9 mouse cellular contexts compared by ENCODE assay signal in genomic region chr17:45244870-45245269, GRCm38 (mm10).
DNase-seq lines count a peak whose midpoint lies in the region; ATAC-seq and TF ChIP-seq lines count a peak whose summit lies in the region.
"Had no signal": no experiment of that assay in that cellular context is flagged by ENCODE, and none has a peak within 500 bp of the region (broad histone marks: within the 10 kb centered on the region; RNA-seq: fewer than 3 reads in every experiment).

No protein-coding gene starts in this region.

- H3K9me3 ChIP-seq in hindbrain, postnatal 0 days (ENCODE audit: low read length) = no peaks in the 10 kb centered on the region
- no peaks in the 10 kb centered on the region for H3K9me3 ChIP-seq in hindbrain, embryonic 11.5 days (ENCODE audit: control insufficient read depth, low read length)
- H3K9me3 ChIP-seq: heart, embryonic 15.5 days had no signal

- no peak for TF ChIP-seq CTCF in hindbrain, postnatal 0 days (IDR thresholded peaks at IDR 0.05; ENCODE audit: low read depth)

- peak; percentile 56 for DNase-seq in hindbrain, postnatal 0 days (ENCODE audit: low spot score)
- DNase-seq in hindbrain, embryonic 11.5 days (ENCODE audit: low spot score) = no peak
- peak; percentile 63 for DNase-seq in adrenal gland, postnatal 25 days
- peak; percentile 48 to 59 for DNase-seq in lung, postnatal 4 days
- DNase-seq in urinary bladder, postnatal 4 days (ENCODE audit: low spot score in 2 of 2) = no peak
- DNase-seq in left cerebral cortex, postnatal 14 days (ENCODE audit: low spot score in 2 of 2) = no peak

- whole genome bisulfite sequencing in hindbrain, postnatal 0 days = 55% methylated on average over 10 of the region's 10 CpGs
- WGBS in hindbrain, embryonic 11.5 days = 85% methylated on average over 10 of the region's 10 CpGs

- no peaks in the 10 kb centered on the region for H3K27me3 ChIP-seq in hindbrain, postnatal 0 days (ENCODE audit: insufficient read depth, low read length)
- no peaks in the 10 kb centered on the region for H3K27me3 ChIP-seq in hindbrain, embryonic 11.5 days (ENCODE audit: control insufficient read depth, insufficient read depth, low read length)
- H3K27me3 ChIP-seq: heart, embryonic 15.5 days had no signal

- no peak overlapping the region for H3K27ac ChIP-seq in hindbrain, postnatal 0 days
- no peak overlapping the region for H3K27ac ChIP-seq in hindbrain, embryonic 11.5 days (ENCODE audit: low read depth, low read length)
- H3K27ac ChIP-seq: heart, embryonic 15.5 days had no signal

- ATAC-seq in hindbrain, postnatal 0 days = peak; percentile 35; the same call in 1 of the 2 replicates
- no peak for ATAC-seq in hindbrain, embryonic 11.5 days (ENCODE audit: low FRiP score)
- ATAC-seq in hematopoietic stem cell, adult 5-6 weeks (replicated peaks in 1 of 2; ENCODE audit: insufficient read depth in 1 of 2, low FRiP score in 2 of 2, low TSS enrichment in 1 of 2, low read depth in 1 of 2, poor library complexity in 2 of 2, severe bottlenecking in 2 of 2) = peak; percentile 71 to 83
- no peak for ATAC-seq in monocyte, adult 5-6 weeks (replicated peaks; ENCODE audit: insufficient number of reproducible peaks, low FRiP score, low TSS enrichment, poor library complexity, severe bottlenecking)

- H3K4me1 ChIP-seq in hindbrain, postnatal 0 days (ENCODE audit: insufficient read depth, low read length) = no peaks in the 10 kb centered on the region
- H3K4me1 ChIP-seq in hindbrain, embryonic 11.5 days (replicated peaks; ENCODE audit: control insufficient read depth, insufficient read depth, low read length) = no peaks in the 10 kb centered on the region

- intact Hi-C loops in left cerebral cortex, postnatal 14 days (cut with DNase I) = no loop called here

- H3K9ac ChIP-seq in hindbrain, postnatal 0 days (replicated peaks; ENCODE audit: low read length) = no peak overlapping the region
- no peak overlapping the region for H3K9ac ChIP-seq in hindbrain, embryonic 11.5 days (ENCODE audit: low read depth, low read length)
- H3K9ac ChIP-seq: heart, embryonic 15.5 days had no signal

- H3K36me3 ChIP-seq in hindbrain, postnatal 0 days (ENCODE audit: insufficient read depth, low read length) = no peaks in the 10 kb centered on the region
- no peaks in the 10 kb centered on the region for H3K36me3 ChIP-seq in hindbrain, embryonic 11.5 days (ENCODE audit: control insufficient read depth, insufficient read depth, low read length)
- H3K36me3 ChIP-seq: heart, embryonic 15.5 days had no signal

- no peak overlapping the region for H3K4me3 ChIP-seq in hindbrain, postnatal 0 days (ENCODE audit: low read length)
- no peak overlapping the region for H3K4me3 ChIP-seq in hindbrain, embryonic 11.5 days (ENCODE audit: low read depth, low read length)
- H3K4me3 ChIP-seq: heart, embryonic 15.5 days had no signal

- no peak overlapping the region for H3K4me2 ChIP-seq in hindbrain, postnatal 0 days (ENCODE audit: low read depth, low read length)
- no peak overlapping the region for H3K4me2 ChIP-seq in hindbrain, embryonic 11.5 days (replicated peaks; ENCODE audit: low read depth, low read length)
- H3K4me2 ChIP-seq: heart, embryonic 15.5 days had no signal

Comparison
In these comparisons a context has a peak if more than half of its experiments do, and no peak if none do; other contexts are left out.
1. ATAC-seq: peak in hindbrain, postnatal 0 days (single experiment) and hematopoietic stem cell, adult 5-6 weeks (2 of 2); none in hindbrain, embryonic 11.5 days (single experiment) and monocyte, adult 5-6 weeks (single experiment).
2. DNase-seq: peak in hindbrain, postnatal 0 days (single experiment), adrenal gland, postnatal 25 days (single experiment) and lung, postnatal 4 days (2 of 2); none in hindbrain, embryonic 11.5 days (single experiment), urinary bladder, postnatal 4 days (0 of 2) and left cerebral cortex, postnatal 14 days (0 of 2).